Mouse (Mus musculus) subcutaneous adipose tissue, adult 2 months (tissue): Measurements from ENCODE around the gene Pde2a. TPM values are rescaled to one million over a fixed set of nuclear protein-coding genes. Genes with fewer than 3 reads are reported as not detected.

Experiments
- polyA plus RNA-seq: library from polyadenylated mRNA; depleted of rRNA; stranded (reverse); fragments of >200 nt; gene quantifications from 2 replicates; pipeline ENCODE4 v1.2.3, GENCODE M21; 2012; ENCODE audit warnings: low replicate concordance; rRNA removed

The Pde2a gene
- polyA plus RNA-seq: 40.8 and 94.6 TPM in 2 replicates

DNA sequence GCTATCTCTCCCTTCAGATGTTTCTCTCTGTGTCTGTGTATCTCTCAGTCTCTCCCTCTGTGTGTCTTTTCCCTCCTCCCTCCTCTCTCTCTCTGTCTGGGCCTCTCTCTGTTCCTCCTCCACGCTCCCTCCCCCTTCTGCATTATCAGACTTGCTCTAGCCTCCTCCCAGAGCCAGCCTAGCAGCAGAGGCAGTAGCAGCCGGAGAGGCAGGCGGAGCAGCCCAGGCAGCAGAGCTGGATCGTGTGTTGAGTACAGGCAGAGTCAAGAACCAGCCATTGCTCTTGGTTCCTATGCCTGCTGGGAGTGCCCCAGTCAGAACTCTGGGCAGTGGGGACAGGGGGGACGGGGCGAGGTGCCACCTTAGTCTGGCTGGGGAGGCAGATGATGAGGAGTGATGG lies at the start of gene Pde2a:
Gene Pde2a, plus strand, starts transcription at position 163 of the 400 bp plus-strand sequence.

DNA sequence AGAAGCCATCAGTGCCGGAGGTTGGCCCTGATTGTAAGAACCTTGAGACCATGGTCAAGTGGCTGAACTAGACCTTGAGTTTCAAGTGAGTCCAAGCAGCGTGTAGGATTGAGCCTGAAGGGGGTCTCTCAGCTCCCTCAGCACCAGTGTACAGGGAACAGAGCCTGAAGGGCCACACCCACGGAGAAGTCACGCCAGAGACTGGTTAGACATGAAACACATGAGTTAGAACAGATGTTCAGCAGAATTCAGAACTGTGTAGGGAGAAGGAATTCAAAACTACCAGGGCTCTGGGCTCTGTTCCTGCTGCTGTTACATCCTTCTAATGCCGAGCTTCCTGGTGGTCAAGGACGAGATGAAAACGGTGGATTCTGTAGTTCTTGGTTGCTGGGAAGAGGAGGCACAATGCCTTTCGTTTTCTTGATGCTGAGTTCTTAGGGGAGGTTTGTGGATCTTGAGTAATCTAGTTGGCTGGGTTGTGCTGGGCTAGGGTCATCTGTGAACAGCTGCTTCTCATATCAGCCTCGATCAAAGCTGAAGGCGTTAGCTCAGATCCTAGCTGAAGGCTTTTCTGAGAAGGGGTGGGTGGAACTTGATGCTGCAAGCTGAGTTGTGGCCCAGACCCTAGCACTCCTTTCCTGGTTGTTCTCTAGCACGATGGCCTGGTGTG lies 11.1 kb upstream of the Pde2a start, which contains the start of gene Gm45837:
Gene Gm45837, plus strand, starts transcription at position 620 of the 670 bp plus-strand sequence.

Other genes starting within 250 kb of the Pde2a start
- 13.6 and 48.2 TPM in 2 replicates for gene Atg16l2, start 119.4 kb upstream of the Pde2a start, polyA plus RNA-seq
- gene Stard10, start 104.6 kb upstream of the Pde2a start, polyA plus RNA-seq: 14.1 and 68.1 TPM in 2 replicates
- gene Arap1, start 73.6 kb upstream of the Pde2a start, polyA plus RNA-seq: 87.0 and 336 TPM in 2 replicates
- 0.64 TPM in 1 of 2 replicates, not detected in the other for gene Gm45837, start 10.8 kb upstream of the Pde2a start, polyA plus RNA-seq
- gene Art2b, start 163.9 kb downstream of the Pde2a start, polyA plus RNA-seq: 0.10 and 0.15 TPM in 2 replicates
- 37.9 and 78.8 TPM in 2 replicates for gene Clpb, start 241.9 kb downstream of the Pde2a start, polyA plus RNA-seq